ENCODE assay signal across 23 mouse cellular contexts in the genomic region with DNA sequence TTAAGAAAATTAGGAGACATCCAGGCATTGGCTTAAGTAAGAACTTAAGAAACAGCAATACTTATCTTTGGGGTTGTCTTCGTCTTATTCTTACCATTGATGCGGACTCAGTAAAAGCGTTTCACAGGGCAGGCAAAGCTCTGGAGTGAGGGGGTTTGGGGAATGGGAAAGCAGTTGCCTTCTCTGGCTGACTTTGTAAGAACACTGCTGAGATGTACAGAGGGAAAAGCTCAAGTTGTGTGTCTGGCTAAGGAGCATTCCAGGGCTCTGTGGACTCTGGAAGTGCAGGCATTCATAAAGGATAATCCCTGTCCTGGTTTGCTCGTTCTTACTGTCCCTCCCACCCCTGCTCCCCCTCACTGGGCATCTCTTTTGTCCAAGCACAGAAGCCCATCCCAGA.
"Had no signal": no experiment of that assay in that cellular context is flagged by ENCODE, and none has a peak within 500 bp of the region (broad histone marks: within the 10 kb centered on the region; RNA-seq: fewer than 3 reads in every experiment).

No protein-coding gene starts in this region.

- H3K4me1 ChIP-seq: heart, embryonic 12.5 days had no signal

- H3K9ac ChIP-seq: heart, embryonic 12.5 days; hindbrain, embryonic 13.5 days; hindbrain, embryonic 15.5 days; kidney, embryonic 15.5 days; limb, embryonic 13.5 days; limb, embryonic 15.5 days had no signal

- H3K4me2 ChIP-seq: heart, embryonic 12.5 days; hindbrain, embryonic 13.5 days; hindbrain, embryonic 15.5 days; kidney, embryonic 15.5 days; limb, embryonic 13.5 days; limb, embryonic 15.5 days had no signal

- H3K4me3 ChIP-seq: heart, embryonic 10.5 days; heart, embryonic 12.5 days; hindbrain, embryonic 13.5 days; hindbrain, embryonic 15.5 days; kidney, embryonic 15.5 days; limb, embryonic 13.5 days; limb, embryonic 15.5 days had no signal

- ATAC-seq: hindbrain, postnatal 0 days; intestine, embryonic 16.5 days had no signal

- H3K9me3 ChIP-seq: heart, embryonic 10.5 days; heart, embryonic 12.5 days; hindbrain, embryonic 13.5 days; hindbrain, embryonic 15.5 days; kidney, embryonic 15.5 days; limb, embryonic 13.5 days; limb, embryonic 15.5 days had no signal

- DNase-seq: gastrocnemius, postnatal 14 days; gastrocnemius, postnatal 36 days; heart, adult 18-20 months; heart, postnatal 14 days; heart, postnatal 36 days; kidney, adult 11 months; kidney, adult 2 months; kidney, adult 9 months; kidney, postnatal 14 days; kidney, postnatal 36 days; layer of hippocampus, adult 9-11 months; layer of hippocampus, postnatal 36 days; left cerebral cortex, postnatal 4 days had no signal

- H3K27me3 ChIP-seq: heart, embryonic 12.5 days; hindbrain, embryonic 13.5 days; hindbrain, embryonic 15.5 days; kidney, embryonic 15.5 days had no signal

- H3K27ac ChIP-seq: heart, embryonic 10.5 days; hindbrain, embryonic 13.5 days; hindbrain, embryonic 15.5 days; hindbrain, postnatal 0 days; kidney, embryonic 15.5 days; kidney, postnatal 0 days; limb, embryonic 13.5 days; limb, embryonic 15.5 days had no signal

- H3K36me3 ChIP-seq: heart, embryonic 10.5 days; heart, embryonic 12.5 days; hindbrain, embryonic 13.5 days; hindbrain, embryonic 15.5 days; kidney, embryonic 15.5 days; limb, embryonic 13.5 days; limb, embryonic 15.5 days had no signal
